Mouse (Mus musculus) embryonic facial prominence, embryonic 13.5 days (tissue): ENCODE data around the gene Olfr1209. TPM values are rescaled to one million over a fixed set of nuclear protein-coding genes. Genes with fewer than 3 reads are reported as not detected.

Experiments used
- ATAC-seq: fragments of 200-750 bp; cut with Nextera tagmentation; 2 replicates; pipeline ENCODE4 v1.8.0; 2017; ENCODE audit warnings: low read depth; ENCODE audit not compliant: insufficient number of reproducible peaks, insufficient read depth, low FRiP score, low TSS enrichment
- H3K27ac ChIP-seq: fragments of 300-500 bp; sonication (generic); 2 replicates; pipeline ENCODE4 v1.5.1; 2015; ENCODE audit warnings: moderate library complexity, mild to moderate bottlenecking, inconsistent platforms
- H3K27me3 ChIP-seq: fragments of 300-500 bp; sonication (generic); 2 replicates; pipeline ENCODE4 v1.6.1; 2015; ENCODE audit warnings: mild to moderate bottlenecking, inconsistent platforms
- H3K36me3 ChIP-seq: fragments of 300-500 bp; sonication (generic); 2 replicates; pipeline ENCODE4 v1.6.1; 2015; ENCODE audit warnings: mild to moderate bottlenecking, inconsistent platforms
- H3K4me1 ChIP-seq: fragments of 300-500 bp; sonication (generic); 2 replicates; pipeline ENCODE4 v1.6.1; 2015; ENCODE audit warnings: inconsistent platforms
- H3K4me2 ChIP-seq: fragments of 300-500 bp; sonication (generic); 2 replicates; pipeline ENCODE4 v1.6.1; 2015; ENCODE audit warnings: moderate library complexity, mild to moderate bottlenecking, inconsistent platforms
- H3K4me3 ChIP-seq: fragments of 300-500 bp; sonication (generic); 2 replicates; pipeline ENCODE4 v1.5.1; 2015; ENCODE audit warnings: mild to moderate bottlenecking, inconsistent platforms
- H3K9ac ChIP-seq: fragments of 300-500 bp; sonication (generic); 2 replicates; pipeline ENCODE4 v1.6.1; 2015; ENCODE audit warnings: mild to moderate bottlenecking, inconsistent platforms
- H3K9me3 ChIP-seq: fragments of 300-500 bp; sonication (generic); 2 replicates; pipeline ENCODE4 v1.6.1; 2016; ENCODE audit warnings: inconsistent platforms
- WGBS: fragments of 180-500 bp; shearing (Covaris S2); methylation state at CpG from one replicate; pipeline ENCODE4 v1.1.7; 2015; ENCODE audit warnings: mixed read lengths; 5-methylcytosine and 5-hydroxymethylcytosine counted together
- polyA plus RNA-seq: library from polyadenylated mRNA; unstranded; fragments of >200 nt; fragmentation: Nextera tagmentation; extraction: Ambion mirVana; gene quantifications from 2 replicates; pipeline ENCODE4 v1.2.1, GENCODE M21; 2015

Gene Olfr1209
- 0.10 TPM in 1 of 2 replicates, not detected in the other for polyA plus RNA-seq

- H3K36me3 ChIP-seq = no peaks in the 10 kb centered on the region
- ATAC-seq = no peak
- H3K27me3 ChIP-seq = no peaks in the 10 kb centered on the region
- no peaks in the 10 kb centered on the region for H3K4me1 ChIP-seq
- no peak within 1 kb of the TSS for H3K27ac ChIP-seq
- no peak within 1 kb of the TSS for H3K4me2 ChIP-seq
- no peak within 1 kb of the TSS for H3K4me3 ChIP-seq
- H3K9me3 ChIP-seq = no peaks in the 10 kb centered on the region
- WGBS = 90% methylated on average over 3 of the region's 3 CpGs
- H3K9ac ChIP-seq = no peak within 1 kb of the TSS
Measured at GRCm38 (mm10) chr2:88915057-88915456, at the start of gene Olfr1209. TSS of gene Olfr1209 (minus strand) at chr2:88915157.

- ATAC-seq = no peak
- Histone ChIP-seq H3K27ac (no peak within 1 kb of the TSS), H3K9me3 (no peaks in the 10 kb centered on the region), H3K9ac (no peak within 1 kb of the TSS), H3K4me3 (no peak within 1 kb of the TSS), H3K27me3 (no peaks in the 10 kb centered on the region), H3K4me2 (no peak within 1 kb of the TSS), H3K4me1 (no peaks in the 10 kb centered on the region), H3K36me3 (no peaks in the 10 kb centered on the region)
Measured at GRCm38 (mm10) chr2:88953669-88954068, 38.7 kb upstream of the Olfr1209 start, which contains the start of gene Olfr1212. TSS of gene Olfr1212 (plus strand) at chr2:88953969.

GRCm38 (mm10) chr2:88938011-88938410 is 23.1 kb upstream of the Olfr1209 start, which contains the start of gene Olfr1211:
TSS of gene Olfr1211 (minus strand) at chr2:88938111.
- no peaks in the 10 kb centered on the region for H3K27me3 ChIP-seq
- no peak within 1 kb of the TSS for H3K4me2 ChIP-seq
- no peak within 1 kb of the TSS for H3K27ac ChIP-seq
- 88% methylated on average over 1 of the region's 1 CpGs for WGBS
- no peak for ATAC-seq
- no peaks in the 10 kb centered on the region for H3K36me3 ChIP-seq
- no peak within 1 kb of the TSS for H3K4me3 ChIP-seq
- H3K4me1 ChIP-seq = no peaks in the 10 kb centered on the region
- no peaks in the 10 kb centered on the region for H3K9me3 ChIP-seq
- no peak within 1 kb of the TSS for H3K9ac ChIP-seq

GRCm38 (mm10) chr2:88902211-88902610 is 12.7 kb downstream of the Olfr1209 start, which contains the start of gene Olfr1208:
TSS of gene Olfr1208 (minus strand) at chr2:88902311.
- Histone ChIP-seq H3K9ac (no peak within 1 kb of the TSS), H3K27me3 (no peaks in the 10 kb centered on the region), H3K4me2 (no peak within 1 kb of the TSS), H3K4me3 (no peak within 1 kb of the TSS), H3K27ac (no peak within 1 kb of the TSS), H3K4me1 (no peaks in the 10 kb centered on the region), H3K9me3 (no peaks in the 10 kb centered on the region), H3K36me3 (no peaks in the 10 kb centered on the region)
- no peak for ATAC-seq

- no peak for ATAC-seq
- Histone ChIP-seq H3K9ac (no peak within 1 kb of the TSS), H3K36me3 (no peaks in the 10 kb centered on the region), H3K4me2 (no peak within 1 kb of the TSS), H3K4me1 (no peaks in the 10 kb centered on the region), H3K27ac (no peak within 1 kb of the TSS), H3K9me3 (no peaks in the 10 kb centered on the region), H3K4me3 (no peak within 1 kb of the TSS), H3K27me3 (no peaks in the 10 kb centered on the region)
- 79% methylated on average over 2 of the region's 2 CpGs for WGBS
Measured at GRCm38 (mm10) chr2:88862931-88863330, 52.0 kb downstream of the Olfr1209 start, which contains the start of gene Olfr1206. TSS of gene Olfr1206 (plus strand) at chr2:88863231.

Other genes starting within 250 kb of the Olfr1209 start
- gene Olfr1193, start 239.5 kb downstream of the Olfr1209 start, polyA plus RNA-seq = not detected in 2 replicates
- not detected in 2 replicates for gene Olfr1195, start 226.0 kb downstream of the Olfr1209 start, polyA plus RNA-seq
- gene Olfr1196, start 210.6 kb downstream of the Olfr1209 start, polyA plus RNA-seq = not detected in 2 replicates
- gene Olfr1197, start 182.8 kb downstream of the Olfr1209 start, polyA plus RNA-seq = not detected in 2 replicates
- gene Olfr1198, start 163.8 kb downstream of the Olfr1209 start, polyA plus RNA-seq = not detected in 2 replicates
- gene Olfr1199, start 154.7 kb downstream of the Olfr1209 start, polyA plus RNA-seq = not detected in 2 replicates
- gene Olfr1200, start 144.7 kb downstream of the Olfr1209 start, polyA plus RNA-seq = not detected in 2 replicates
- not detected in 2 replicates for gene Olfr1201, start 122.1 kb downstream of the Olfr1209 start, polyA plus RNA-seq
- gene Olfr1202, start 100.7 kb downstream of the Olfr1209 start, polyA plus RNA-seq = not detected in 2 replicates
- gene Olfr1205, start 85.4 kb downstream of the Olfr1209 start, polyA plus RNA-seq = not detected in 2 replicates
- gene Olfr1204, start 65.9 kb downstream of the Olfr1209 start, polyA plus RNA-seq = not detected in 2 replicates
- gene Olfr1206, start 51.9 kb downstream of the Olfr1209 start, polyA plus RNA-seq = not detected in 2 replicates
- gene Olfr1208, start 12.8 kb downstream of the Olfr1209 start, polyA plus RNA-seq = not detected in 2 replicates
- not detected in 2 replicates for gene Olfr1211, start 23.0 kb upstream of the Olfr1209 start, polyA plus RNA-seq
- not detected in 2 replicates for gene Olfr1212, start 38.8 kb upstream of the Olfr1209 start, polyA plus RNA-seq
- not detected in 2 replicates for gene Gm13762, start 65.1 kb upstream of the Olfr1209 start, polyA plus RNA-seq
- gene Olfr1214, start 77.5 kb upstream of the Olfr1209 start, polyA plus RNA-seq = not detected in 2 replicates
- not detected in 2 replicates for gene Olfr1215, start 91.8 kb upstream of the Olfr1209 start, polyA plus RNA-seq
- not detected in 2 replicates for gene Olfr1216, start 103.2 kb upstream of the Olfr1209 start, polyA plus RNA-seq
- 0.07 TPM in 1 of 2 replicates, not detected in the other for gene Olfr1217, start 116.9 kb upstream of the Olfr1209 start, polyA plus RNA-seq
- not detected in 2 replicates for gene Olfr1218, start 146.0 kb upstream of the Olfr1209 start, polyA plus RNA-seq
- not detected in 2 replicates for gene Olfr1219, start 168.4 kb upstream of the Olfr1209 start, polyA plus RNA-seq
- gene Olfr1220, start 191.7 kb upstream of the Olfr1209 start, polyA plus RNA-seq = not detected in 2 replicates
- not detected in 2 replicates for gene Olfr1221, start 202.1 kb upstream of the Olfr1209 start, polyA plus RNA-seq
- not detected in 2 replicates for gene Olfr1222, start 217.9 kb upstream of the Olfr1209 start, polyA plus RNA-seq
- not detected in 2 replicates for gene Olfr1223, start 236.4 kb upstream of the Olfr1209 start, polyA plus RNA-seq
- gene Olfr1224-ps1, start 248.9 kb upstream of the Olfr1209 start, polyA plus RNA-seq = not detected in 2 replicates